Mouse (Mus musculus) C2C12 (cell line): ENCODE data around the gene Slc24a3.

ENCODE experiments used
- CEBPB ChIP-seq: IDR thresholded peaks from one replicate; pipeline ENCODE4 v1.6.1; 2011; ENCODE audit warnings: low read depth, mild to moderate bottlenecking, control low read depth, moderate library complexity
- CTCF ChIP-seq: IDR thresholded peaks from one replicate; pipeline ENCODE4 v1.5.1; 2011; ENCODE audit not compliant: control insufficient read depth, insufficient read depth, insufficient read length
- MAX ChIP-seq: IDR thresholded peaks from one replicate; pipeline ENCODE4 v1.6.1; 2011; ENCODE audit warnings: mild to moderate bottlenecking, control low read depth
- USF1 ChIP-seq: IDR thresholded peaks from one replicate; pipeline ENCODE4 v1.6.1; 2011; ENCODE audit warnings: low read depth, mild to moderate bottlenecking, control low read depth, moderate library complexity

DNA sequence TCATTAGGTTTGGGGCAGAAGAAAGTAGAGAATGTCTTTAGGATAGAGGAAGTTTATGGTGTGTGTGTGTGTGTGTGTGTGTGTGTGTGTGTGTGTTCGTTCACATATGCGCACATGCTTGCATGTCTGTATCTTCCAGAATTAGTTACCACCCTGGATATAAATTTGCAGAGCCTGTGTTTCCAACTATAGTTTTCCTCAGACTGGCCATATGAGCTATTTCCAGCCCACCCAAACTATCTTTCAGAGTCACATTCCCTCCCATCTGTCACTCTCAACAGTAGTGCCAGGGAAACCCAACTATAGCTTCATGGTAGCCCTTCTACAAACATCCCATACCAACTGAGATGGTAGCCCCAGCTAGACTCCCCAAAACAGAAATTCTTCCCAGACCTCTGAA is 250.2 kb downstream of the Slc24a3 start:
- TF ChIP-seq USF1 (no peak), CTCF (no peak), CEBPB (no peak), MAX (no peak)
